Comparison of ENCODE assay signal across 14 mouse cellular contexts in genomic region chr8:78940049-78940448, GRCm38 (mm10).
DNase-seq lines count a peak whose midpoint lies in the region.
"Had no signal": no experiment of that assay in that cellular context is flagged by ENCODE, and none has a peak within 500 bp of the region (broad histone marks: within the 10 kb centered on the region; RNA-seq: fewer than 3 reads in every experiment).

No protein-coding gene starts in this region.

- DNase-seq in adrenal gland, adult (ENCODE audit: inconsistent age in 2 of 2, low spot score in 1 of 2): peak; percentile 14 to 53
- DNase-seq in adrenal gland, postnatal 4 days (ENCODE audit: low spot score in 2 of 2): no peak
- DNase-seq in 3134 (ENCODE audit: extremely low read depth, insufficient read length, low spot score): peak; percentile 3
- peak; percentile 10 for DNase-seq in adipocyte (ENCODE audit: low spot score)
- DNase-seq in heart, postnatal 10 days: peak; percentile 28 to 37
- DNase-seq in testis, postnatal 14 days (ENCODE audit: low spot score): no peak
- no peak for DNase-seq in cerebellum, postnatal 36 days
- DNase-seq in ovary, adult 18-20 months (ENCODE audit: low spot score): no peak
- DNase-seq: B cell, adult 2 months; cerebellum, postnatal 10 days; kidney, adult 18-20 months; kidney, postnatal 25 days; layer of hippocampus, adult 9-11 months; thymus, postnatal 36 days had no signal

- intact Hi-C loops in heart, postnatal 10 days (cut with DNase I): no loop called here

Comparison
In these comparisons a context has a peak if more than half of its experiments do, and no peak if none do; other contexts are left out.
1. DNase-seq: peak in adrenal gland, adult (2 of 2), 3134 (single experiment), adipocyte (single experiment) and heart, postnatal 10 days (2 of 2); none in adrenal gland, postnatal 4 days (0 of 2), testis, postnatal 14 days (single experiment), cerebellum, postnatal 36 days (0 of 2) and ovary, adult 18-20 months (single experiment).